Mouse (Mus musculus) MEL (cell line): ENCODE measurements around the gene Art2b. TPM values are rescaled to one million over a fixed set of nuclear protein-coding genes. Genes with fewer than 3 reads are reported as not detected.
"Not testable (repeated sequence)": the region's sequence is repeated elsewhere in the genome, so short reads cannot be mapped to it uniquely, and the experiment has no call there.

Source experiments
- DNase-seq: peaks from one replicate; pipeline ENCODE4 v3.0.0; 2011; ENCODE audit warnings: low read depth, low spot score
- H3K27ac ChIP-seq: 2 replicates; pipeline ENCODE4 v1.5.1; 2012; ENCODE audit warnings: low read depth, mild to moderate bottlenecking, control low read depth, low read length, moderate library complexity; ENCODE audit not compliant: control insufficient read depth
- H3K27me3 ChIP-seq, 2 experiments: fragments of 150-350 bp in 1 of 2; sonication (generic) in 1 of 2; 2 replicates each; pipeline ENCODE4 v1.6.1; 2012; ENCODE audit warnings: low read length in 2 of 2, mild to moderate bottlenecking in 2 of 2, improper control_type of control experiment in 1 of 2, moderate library complexity in 1 of 2; ENCODE audit not compliant: insufficient read depth in 2 of 2, control insufficient read depth in 1 of 2
- H3K36me3 ChIP-seq, 2 experiments: 2 replicates each; pipeline ENCODE4 v1.6.1; 2012 to 2014; ENCODE audit warnings: low read length in 2 of 2, improper control_type of control experiment in 1 of 2, inconsistent platforms in 1 of 2, mild to moderate bottlenecking in 1 of 2; ENCODE audit not compliant: insufficient read depth in 2 of 2, control insufficient read depth in 1 of 2
- H3K4me1 ChIP-seq, 2 experiments: fragments of 150-350 bp in 1 of 2; sonication (generic) in 1 of 2; 2 replicates each; pipeline ENCODE4 v1.6.1; 2012; ENCODE audit warnings: low read length in 2 of 2, improper control_type of control experiment in 1 of 2, mild to moderate bottlenecking in 1 of 2; ENCODE audit not compliant: insufficient read depth in 2 of 2, control insufficient read depth in 1 of 2
- H3K4me3 ChIP-seq, 2 experiments: fragments of 150-350 bp in 1 of 2; sonication (generic) in 1 of 2; 2 replicates each; pipeline ENCODE4 v1.5.1; 2012; ENCODE audit warnings: low read depth in 2 of 2, low read length in 2 of 2, mild to moderate bottlenecking in 2 of 2, moderate library complexity in 2 of 2, control low read depth in 1 of 2, improper control_type of control experiment in 1 of 2; ENCODE audit not compliant: control insufficient read depth in 1 of 2, insufficient read depth in 1 of 2
- H3K79me2 ChIP-seq: 2 replicates; pipeline ENCODE4 v1.6.1; 2012; ENCODE audit warnings: mild to moderate bottlenecking, low read length, moderate library complexity; ENCODE audit not compliant: control insufficient read depth, poor library complexity, insufficient read depth
- H3K9ac ChIP-seq: 2 replicates; pipeline ENCODE4 v1.6.1; 2012; ENCODE audit warnings: low read depth, mild to moderate bottlenecking, control low read depth, low read length, moderate library complexity; ENCODE audit not compliant: control insufficient read depth, poor library complexity, severe bottlenecking
- H3K9me3 ChIP-seq: fragments of 150-350 bp; sonication (generic); replicated peaks from 2 replicates; pipeline ENCODE4 v1.6.1; 2012; ENCODE audit warnings: mild to moderate bottlenecking, low read length, improper control_type of control experiment, moderate library complexity; ENCODE audit not compliant: insufficient read depth
- BHLHE40 ChIP-seq: IDR thresholded peaks from 2 replicates; pipeline ENCODE4 v1.6.1; 2012; ENCODE audit warnings: low read depth, mild to moderate bottlenecking, inconsistent platforms, low read length, improper control_type of control experiment, borderline replicate concordance
- CHD1 ChIP-seq: IDR thresholded peaks from 2 replicates; pipeline ENCODE4 v1.6.1; 2012; ENCODE audit warnings: low read depth, mild to moderate bottlenecking, inconsistent platforms, low read length, improper control_type of control experiment
- CHD2 ChIP-seq: IDR thresholded peaks from 2 replicates; pipeline ENCODE4 v1.6.1; 2011; ENCODE audit warnings: low read length, improper control_type of control experiment
- E2F4 ChIP-seq: IDR thresholded peaks from 2 replicates; pipeline ENCODE4 v1.6.1; 2011; ENCODE audit warnings: low read depth, low read length, improper control_type of control experiment, borderline replicate concordance
- ELF1 ChIP-seq: IDR thresholded peaks from 2 replicates; pipeline ENCODE4 v1.6.1; 2014; ENCODE audit warnings: low read depth, mild to moderate bottlenecking, inconsistent platforms, low read length, improper control_type of control experiment, moderate library complexity
- EP300 ChIP-seq, 2 experiments: IDR thresholded peaks; 2 replicates each; pipeline ENCODE4 v1.6.1; 2011; ENCODE audit warnings: improper control_type of control experiment in 2 of 2, low read length in 2 of 2, low read depth in 1 of 2, mild to moderate bottlenecking in 1 of 2
- GABPA ChIP-seq: IDR thresholded peaks from 2 replicates; pipeline ENCODE4 v1.6.1; 2012; ENCODE audit warnings: low read depth, mild to moderate bottlenecking, inconsistent platforms, low read length, improper control_type of control experiment, moderate library complexity
- GATA1 ChIP-seq: IDR thresholded peaks from 2 replicates; pipeline ENCODE4 v1.6.1; 2011; ENCODE audit warnings: low read depth, low read length, improper control_type of control experiment
- KAT2A ChIP-seq: conservative IDR thresholded peaks from 2 replicates; pipeline ENCODE4 v1.6.1; 2012; ENCODE audit warnings: low read depth, low read length, improper control_type of control experiment, inconsistent platforms
- MAX ChIP-seq: IDR thresholded peaks from 2 replicates; pipeline ENCODE4 v1.6.1; 2011; ENCODE audit warnings: low read length, improper control_type of control experiment
- MEF2A ChIP-seq: IDR thresholded peaks from 2 replicates; pipeline ENCODE4 v1.6.1; 2014; ENCODE audit warnings: low read depth, mild to moderate bottlenecking, inconsistent platforms, low read length, improper control_type of control experiment; ENCODE audit not compliant: poor library complexity, insufficient replicate concordance, severe bottlenecking; ENCODE audit errors: extremely low read depth
- MXI1 ChIP-seq: IDR thresholded peaks from 2 replicates; pipeline ENCODE4 v1.6.1; 2011; ENCODE audit warnings: mild to moderate bottlenecking, low read depth, low read length, improper control_type of control experiment
- MYB ChIP-seq: IDR thresholded peaks from 2 replicates; pipeline ENCODE4 v1.6.1; 2011; ENCODE audit warnings: mild to moderate bottlenecking, low read depth, low read length, improper control_type of control experiment
- MYC ChIP-seq: IDR thresholded peaks from 2 replicates; pipeline ENCODE4 v1.6.1; 2011; ENCODE audit warnings: low read depth, mild to moderate bottlenecking, low read length, improper control_type of control experiment, moderate library complexity
- NELFE ChIP-seq: IDR thresholded peaks from 2 replicates; pipeline ENCODE4 v1.6.1; 2011; ENCODE audit warnings: low read depth, low read length, improper control_type of control experiment
- POLR2A ChIP-seq, 2 experiments: IDR thresholded peaks; 2 replicates each; pipeline ENCODE4 v1.6.1; 2011 to 2012; ENCODE audit warnings: low read length in 2 of 2, mild to moderate bottlenecking in 2 of 2, control low read depth in 1 of 2, improper control_type of control experiment in 1 of 2, low read depth in 1 of 2, moderate library complexity in 1 of 2; ENCODE audit not compliant: control insufficient read depth in 1 of 2, insufficient read depth in 1 of 2, poor library complexity in 1 of 2
- SMC3 ChIP-seq: IDR thresholded peaks from 2 replicates; pipeline ENCODE4 v1.6.1; 2011; ENCODE audit warnings: low read depth, low read length, improper control_type of control experiment
- TBP ChIP-seq: IDR thresholded peaks from 2 replicates; pipeline ENCODE4 v1.8.0; 2011; ENCODE audit warnings: low read depth, low read length, improper control_type of control experiment
- UBTF ChIP-seq: IDR thresholded peaks from 2 replicates; pipeline ENCODE4 v1.6.1; 2012; ENCODE audit warnings: low read depth, mild to moderate bottlenecking, inconsistent platforms, low read length, improper control_type of control experiment, moderate library complexity, borderline replicate concordance; ENCODE audit not compliant: insufficient read depth
- USF1 ChIP-seq: IDR thresholded peaks from 2 replicates; pipeline ENCODE4 v1.6.1; 2014; ENCODE audit warnings: low read depth, mild to moderate bottlenecking, inconsistent platforms, low read length, improper control_type of control experiment, moderate library complexity
- USF2 ChIP-seq, 2 experiments: IDR thresholded peaks; 2 replicates each; pipeline ENCODE4 v1.6.1; 2011 to 2012; ENCODE audit warnings: improper control_type of control experiment in 2 of 2, low read length in 2 of 2, borderline replicate concordance in 1 of 2, inconsistent platforms in 1 of 2, low read depth in 1 of 2, mild to moderate bottlenecking in 1 of 2; ENCODE audit not compliant: insufficient read depth in 1 of 2
- ZC3H11A ChIP-seq: IDR thresholded peaks from 2 replicates; pipeline ENCODE4 v1.6.1; 2012; ENCODE audit warnings: low read depth, mild to moderate bottlenecking, inconsistent platforms, low read length, improper control_type of control experiment
- ZNF384 ChIP-seq: IDR thresholded peaks from 2 replicates; pipeline ENCODE4 v1.6.1; 2012; ENCODE audit warnings: low read depth, mild to moderate bottlenecking, inconsistent platforms, low read length, improper control_type of control experiment
- polyA plus RNA-seq, 2 experiments: library from polyadenylated mRNA; stranded (reverse) in 1 of 2; unstranded in 1 of 2; fragments of >175 nt in 1 of 2; fragments of >200 nt in 1 of 2; gene quantifications; 2 replicates each; pipeline versions ENCODE4 v1.2.1 to v1.2.4; 2012; ENCODE audit warnings: low replicate concordance in 2 of 2, low read depth in 1 of 2; ENCODE audit not compliant: insufficient read length in 2 of 2, insufficient read depth in 1 of 2, missing spikeins in 1 of 2
- total RNA-seq: library from RNA; depleted of rRNA; stranded (reverse); fragments of 300-350 nt; gene quantifications from 2 replicates; pipeline ENCODE4 v1.2.3, GENCODE M21; 2012

The Art2b gene
- total and polyA plus RNA-seq, 3 experiments: not detected

GRCm38 (mm10) chr7:101598482-101598881 lies 13.1 kb upstream of the Art2b start:
- no peaks in the 10 kb centered on the region for H3K9me3 ChIP-seq
- H3K4me3 ChIP-seq: no peak overlapping the region
- no peaks in the 10 kb centered on the region for H3K36me3 ChIP-seq
- H3K27me3 ChIP-seq: peaks cover 1 to 8% of the 10 kb centered on the region in 2 experiments
- TF ChIP-seq CHD1 (no peak), SMC3 (no peak), NELFE (no peak), MAX (no peak), MYC (no peak), KAT2A (no peak), GATA1 (no peak), POLR2A (IDR thresholded peaks at IDR 0.05; ENCODE audit: control insufficient read depth in 1 of 2, insufficient read depth in 1 of 2, low read depth in 1 of 2, low read length in 2 of 2, poor library complexity in 1 of 2) (no peak), USF1 (no peak), CHD2 (no peak), EP300 (IDR thresholded peaks at IDR 0.05; ENCODE audit: low read depth in 1 of 2, low read length in 2 of 2) (no peak), USF2 (IDR thresholded peaks at IDR 0.05; ENCODE audit: borderline replicate concordance in 1 of 2, insufficient read depth in 1 of 2, low read depth in 1 of 2, low read length in 2 of 2) (no peak), TBP (no peak), E2F4 (no peak), BHLHE40 (no peak), MYB (no peak), ELF1 (no peak)
- H3K9ac ChIP-seq: no peak overlapping the region
- no peak for DNase-seq
- no peaks in the 10 kb centered on the region for H3K79me2 ChIP-seq
- H3K27ac ChIP-seq: no peak overlapping the region
- no peaks in the 10 kb centered on the region for H3K4me1 ChIP-seq

- Histone ChIP-seq H3K4me3 (no peak overlapping the region), H3K79me2 (no peaks in the 10 kb centered on the region), H3K4me1 (no peaks in the 10 kb centered on the region), H3K36me3 (no peaks in the 10 kb centered on the region), H3K9me3 (no peaks in the 10 kb centered on the region), H3K9ac (no peak overlapping the region), H3K27ac (no peak overlapping the region), H3K27me3 (peaks cover 3 to 5% of the 10 kb centered on the region in 2 experiments)
- TF ChIP-seq GABPA (no peak), BHLHE40 (no peak), MEF2A (no peak), E2F4 (no peak), ZNF384 (no peak), ZC3H11A (no peak), USF2 (IDR thresholded peaks at IDR 0.05; ENCODE audit: borderline replicate concordance in 1 of 2, insufficient read depth in 1 of 2, low read depth in 1 of 2, low read length in 2 of 2) (no peak), KAT2A (no peak), MXI1 (no peak), UBTF (no peak)
- no peak for DNase-seq
Observed at GRCm38 (mm10) chr7:101594969-101595368, 9.6 kb upstream of the Art2b start.

- not testable (repeated sequence) for H3K9ac ChIP-seq, H3K9me3 ChIP-seq, DNase-seq, H3K79me2 ChIP-seq, H3K36me3 ChIP-seq, H3K27ac ChIP-seq, H3K27me3 ChIP-seq, H3K4me1 ChIP-seq, H3K4me3 ChIP-seq
Observed at GRCm38 (mm10) chr7:101584271-101584670, 1.1 kb downstream of the Art2b start.
